Mouse (Mus musculus) G1E (cell line): ENCODE results near the gene Klhl25.

Source experiments
- CTCF ChIP-seq: IDR thresholded peaks from 2 replicates; pipeline ENCODE4 v1.5.1; 2012; ENCODE audit warnings: low read depth, low read length, inconsistent platforms, mixed read lengths
- GATA2 ChIP-seq: IDR thresholded peaks from 2 replicates; pipeline ENCODE4 v1.6.1; 2012; ENCODE audit warnings: low read depth, low read length, inconsistent platforms, borderline replicate concordance
- POLR2AphosphoS5 ChIP-seq: IDR thresholded peaks from 2 replicates; pipeline ENCODE4 v1.6.1; 2012; ENCODE audit warnings: low read depth, low read length, inconsistent platforms; ENCODE audit not compliant: insufficient replicate concordance
- TAL1 ChIP-seq: conservative IDR thresholded peaks from 2 replicates; pipeline ENCODE4 v1.6.1; 2012; ENCODE audit warnings: low read depth, low read length, inconsistent platforms, mixed read lengths

DNA sequence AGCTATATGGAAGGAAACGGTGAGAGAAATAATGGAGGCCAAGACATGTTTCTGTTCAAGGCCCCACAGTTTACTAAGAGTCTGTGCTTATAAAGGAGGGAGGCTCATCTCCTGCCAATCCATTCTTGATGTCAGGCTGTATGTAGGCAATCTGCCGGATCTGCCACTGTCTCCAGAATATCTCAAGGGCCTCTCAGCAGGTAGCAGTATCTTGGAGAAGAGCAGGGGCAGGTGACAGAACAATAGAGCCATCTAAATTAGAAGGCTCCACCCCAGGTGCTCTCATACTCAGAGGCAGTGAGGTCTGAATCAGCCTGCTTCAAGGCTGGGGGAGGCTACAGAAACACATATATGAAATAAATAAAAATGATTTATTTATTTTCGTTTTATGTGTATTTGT, 45.2 kb upstream of the Klhl25 start:
- TF ChIP-seq TAL1, result no peak
- no peak for TF ChIP-seq CTCF
- no peak for TF ChIP-seq GATA2
- no peak for TF ChIP-seq POLR2AphosphoS5
